Mouse (Mus musculus) testis, adult 2 months (tissue): ENCODE data around the gene Cep164.

Source experiments
- CTCF ChIP-seq: fragments of 200-500 bp; IDR thresholded peaks from 2 replicates; pipeline ENCODE4 v1.5.1; 2012; ENCODE audit warnings: low read depth, mild to moderate bottlenecking, inconsistent platforms, low read length, moderate library complexity; ENCODE audit not compliant: control insufficient read depth, insufficient read depth, insufficient replicate concordance
- POLR2A ChIP-seq: fragments of 200-500 bp; IDR thresholded peaks from 2 replicates; pipeline ENCODE4 v1.6.1; 2012; ENCODE audit warnings: low read depth, mild to moderate bottlenecking, inconsistent platforms, low read length, moderate library complexity; ENCODE audit not compliant: control insufficient read depth

DNA sequence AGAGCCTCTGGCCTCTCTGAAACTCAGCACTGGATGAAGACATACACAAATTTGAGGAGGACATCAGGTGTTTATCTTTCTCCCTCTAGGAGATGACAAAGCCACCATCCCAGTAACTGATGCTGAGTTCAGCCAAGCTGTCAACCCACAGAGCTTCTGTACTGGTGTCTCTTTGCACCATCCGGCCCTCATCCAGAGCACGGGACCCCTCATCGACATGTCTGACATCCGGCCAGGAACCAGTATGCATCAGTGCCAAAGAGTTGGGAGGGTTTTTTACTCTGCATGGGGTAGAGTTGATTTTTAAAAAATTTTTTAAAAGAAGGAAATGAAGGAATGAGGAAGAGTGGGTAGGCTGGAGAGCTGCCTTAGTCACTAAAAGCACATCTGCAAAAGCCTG lies 78.6 kb downstream of the Cep164 start:
- no peak for TF ChIP-seq CTCF
- no peak for TF ChIP-seq POLR2A
